15 mouse cellular contexts compared by ENCODE assay signal in genomic region chr12:94943067-94943466, GRCm38 (mm10).
"Had no signal": no experiment of that assay in that cellular context is flagged by ENCODE, and none has a peak within 500 bp of the region (broad histone marks: within the 10 kb centered on the region; RNA-seq: fewer than 3 reads in every experiment).

No protein-coding gene starts in this region.

- H3K9ac ChIP-seq: liver, embryonic 14.5 days; neural tube, embryonic 13.5 days had no signal

- H3K36me3 ChIP-seq: neural tube, embryonic 13.5 days had no signal

- H3K9me3 ChIP-seq: neural tube, embryonic 13.5 days had no signal

- H3K27me3 ChIP-seq: neural tube, embryonic 13.5 days had no signal

- DNase-seq: kidney, adult 11 months; kidney, adult 9 months; kidney, postnatal 36 days; layer of hippocampus, adult 9-11 months; layer of hippocampus, postnatal 36 days; liver; lung, adult 18-20 months; midbrain, embryonic 14.5 days; right cerebral cortex, postnatal 4 days; spleen, adult 18-20 months; thymus, adult 18-20 months; thymus, postnatal 14 days had no signal

- H3K4me3 ChIP-seq: neural tube, embryonic 13.5 days had no signal

- H3K4me2 ChIP-seq: neural tube, embryonic 13.5 days had no signal

- H3K4me1 ChIP-seq: neural tube, embryonic 13.5 days had no signal

- H3K27ac ChIP-seq: kidney, postnatal 0 days; liver, embryonic 14.5 days; neural tube, embryonic 13.5 days had no signal
